Mouse (Mus musculus) neutrophil, adult 83 days (primary cell): ENCODE data around the gene Stpg2. TPM values are rescaled to one million over a fixed set of nuclear protein-coding genes. Genes with fewer than 3 reads are reported as not detected.

Source experiments
- total RNA-seq, 2 experiments: library from RNA; stranded (reverse); gene quantifications; one replicate each; pipeline ENCODE4 v1.2.4; 2023

The Stpg2 gene
- not detected for total RNA-seq

GRCm38 (mm10) chr3:139205444-139205998, at the start of gene Stpg2:
Gene Stpg2 (plus strand): TSS chr3:139205694.

Other genes with a start within 250 kb of the Stpg2 start
- gene Rap1gds1, start 130.5 kb upstream of the Stpg2 start, total RNA-seq: 10 to 100 TPM; 46.7 to 53.7 TPM